Mouse (Mus musculus): Measurements from ENCODE around the gene Shld2.
"Not testable (repeated sequence)": the region's sequence is repeated elsewhere in the genome, so short reads cannot be mapped to it uniquely, and the experiment has no call there.

The Shld2 gene

GRCm38 (mm10) chr14:34280798-34281197 is 29.5 kb downstream of the Shld2 start:
- DNase-seq = no peak

GRCm38 (mm10) chr14:34279726-34280125 is 30.6 kb downstream of the Shld2 start:
- DNase-seq = no peak

DNA sequence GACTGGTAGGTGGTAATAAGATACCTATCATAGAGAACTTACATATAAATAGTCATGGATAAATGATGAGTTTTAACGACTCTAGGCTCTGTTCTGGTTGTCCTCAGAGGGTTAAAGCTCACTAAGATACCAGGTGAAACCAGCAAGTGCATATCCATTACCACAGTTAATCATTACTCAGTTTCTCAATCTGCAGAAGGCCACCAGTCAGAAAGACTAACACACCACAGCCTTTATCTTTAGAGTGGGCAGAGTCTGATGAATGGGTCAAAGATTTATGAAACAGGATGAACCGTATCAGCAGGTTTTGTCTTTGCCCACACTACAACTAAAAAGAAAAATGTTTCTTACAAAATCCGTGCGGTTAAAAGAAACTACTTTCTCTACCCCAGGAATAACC is 35.1 kb downstream of the Shld2 start:
- DNase-seq = no peak

- DNase-seq = no peak
Measured at GRCm38 (mm10) chr14:34274141-34274540, 36.2 kb downstream of the Shld2 start.

- DNase-seq = no peak
Measured at GRCm38 (mm10) chr14:34273280-34273679, 37.0 kb downstream of the Shld2 start.

DNA sequence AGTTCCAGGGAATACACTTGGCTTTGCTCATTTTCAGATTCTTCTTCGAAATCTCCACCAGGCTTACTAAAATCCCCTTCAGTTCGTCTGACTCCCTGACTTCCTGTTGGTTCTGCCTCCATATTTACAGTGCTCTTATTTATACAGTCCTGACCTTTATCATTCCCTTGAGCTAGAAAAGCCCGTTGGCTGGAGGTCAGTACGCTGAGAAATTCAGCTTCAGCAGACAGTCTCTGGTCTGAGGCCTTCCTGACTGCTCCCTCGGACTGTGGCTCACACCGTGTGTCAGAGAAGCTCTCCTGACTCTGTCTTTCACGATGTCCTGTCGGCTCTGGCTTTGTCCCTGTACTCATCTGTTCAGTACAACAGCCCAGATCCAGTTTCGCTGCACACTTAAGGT is 42.2 kb downstream of the Shld2 start:
- DNase-seq = no peak

- not testable (repeated sequence) for DNase-seq
Measured at GRCm38 (mm10) chr14:34258525-34258924, 51.8 kb downstream of the Shld2 start.

- no peak for DNase-seq
Measured at GRCm38 (mm10) chr14:34253261-34253660, 57.0 kb downstream of the Shld2 start.

- no peak for DNase-seq
Measured at GRCm38 (mm10) chr14:34252470-34253145, 57.7 kb downstream of the Shld2 start.

DNA sequence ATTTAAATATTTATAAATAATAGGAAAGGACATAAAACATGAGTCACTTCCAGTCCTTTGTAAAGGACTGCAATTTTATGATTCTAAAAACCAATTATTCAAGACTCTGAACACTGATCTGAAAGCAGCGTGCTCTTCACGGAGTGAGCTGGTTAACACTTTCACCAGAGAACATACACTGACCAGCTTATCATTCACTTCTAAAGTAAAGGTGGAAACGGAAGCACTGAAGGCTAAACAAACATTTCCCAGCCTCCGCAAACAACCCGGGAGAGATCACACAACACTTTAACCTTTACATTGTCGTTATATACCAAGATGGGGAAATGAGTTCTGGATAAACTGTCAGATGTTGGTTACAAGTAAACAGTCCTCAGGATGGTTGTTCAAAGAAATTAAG is 69.6 kb downstream of the Shld2 start:
- no peak for DNase-seq

- DNase-seq = no peak
Measured at GRCm38 (mm10) chr14:34240263-34240662, 70.0 kb downstream of the Shld2 start.

- DNase-seq = no peak
Measured at GRCm38 (mm10) chr14:34234630-34235380, 75.5 kb downstream of the Shld2 start.

- DNase-seq = no peak
Measured at GRCm38 (mm10) chr14:34233846-34234245, 76.4 kb downstream of the Shld2 start.

GRCm38 (mm10) chr14:34232866-34233680 is 77.2 kb downstream of the Shld2 start:
- no peak for DNase-seq

- DNase-seq = no peak
Measured at GRCm38 (mm10) chr14:34232340-34232739, 78.0 kb downstream of the Shld2 start.

GRCm38 (mm10) chr14:34228830-34229506 is 81.3 kb downstream of the Shld2 start:
- DNase-seq = no peak

- DNase-seq = no peak
Measured at GRCm38 (mm10) chr14:34227981-34228380, 82.3 kb downstream of the Shld2 start.

GRCm38 (mm10) chr14:34226566-34226965 is 83.7 kb downstream of the Shld2 start:
- DNase-seq = no peak

DNA sequence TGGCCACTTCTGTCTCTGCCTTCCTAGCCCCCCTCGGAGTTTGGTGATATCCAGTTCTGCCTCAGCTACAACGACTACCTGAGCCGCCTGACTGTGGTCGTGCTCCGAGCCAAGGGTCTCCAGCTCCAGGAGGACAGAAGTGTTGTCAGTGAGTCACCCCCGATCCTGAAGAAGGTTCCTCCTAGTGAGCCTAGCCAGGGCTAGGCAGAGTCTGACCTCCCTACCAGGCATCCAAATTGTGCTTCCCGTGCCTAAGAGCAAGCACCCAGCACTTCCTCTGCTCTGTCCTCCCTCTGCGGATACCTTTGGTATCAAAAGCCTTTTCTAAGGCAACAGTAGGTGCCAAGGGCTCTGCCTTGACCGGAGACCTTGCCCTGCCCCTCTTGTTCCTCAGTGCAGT is 84.3 kb downstream of the Shld2 start:
- no peak for DNase-seq

DNA sequence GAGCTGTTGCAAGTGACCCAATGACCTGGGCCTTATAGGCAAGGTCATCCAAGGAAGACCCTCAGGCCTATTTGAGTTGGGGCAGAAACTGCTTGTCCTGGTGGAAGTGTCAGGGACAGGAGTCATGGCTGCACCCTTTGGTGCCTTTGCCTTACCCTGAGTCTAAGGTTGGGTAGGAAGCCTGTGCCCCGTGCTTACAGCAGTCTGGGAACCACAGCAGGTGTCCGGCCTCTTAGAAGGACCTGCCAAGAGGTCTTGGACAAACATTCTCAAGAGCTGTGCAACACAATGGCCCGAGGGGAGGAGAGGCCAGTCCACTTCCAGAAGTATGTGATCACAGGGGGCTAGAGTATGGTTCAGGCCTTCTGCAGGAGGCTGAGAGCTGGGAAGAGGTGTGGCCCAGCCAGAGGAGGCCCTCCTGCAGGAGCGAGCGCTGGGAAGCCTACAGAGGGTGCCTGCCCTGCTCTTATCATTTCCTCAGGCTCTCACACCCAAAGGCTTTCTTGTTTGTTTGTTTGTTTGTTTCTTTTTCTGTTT is 86.9 kb downstream of the Shld2 start:
- no peak for DNase-seq

GRCm38 (mm10) chr14:34221416-34222077 is 88.7 kb downstream of the Shld2 start:
- DNase-seq = no peak

DNA sequence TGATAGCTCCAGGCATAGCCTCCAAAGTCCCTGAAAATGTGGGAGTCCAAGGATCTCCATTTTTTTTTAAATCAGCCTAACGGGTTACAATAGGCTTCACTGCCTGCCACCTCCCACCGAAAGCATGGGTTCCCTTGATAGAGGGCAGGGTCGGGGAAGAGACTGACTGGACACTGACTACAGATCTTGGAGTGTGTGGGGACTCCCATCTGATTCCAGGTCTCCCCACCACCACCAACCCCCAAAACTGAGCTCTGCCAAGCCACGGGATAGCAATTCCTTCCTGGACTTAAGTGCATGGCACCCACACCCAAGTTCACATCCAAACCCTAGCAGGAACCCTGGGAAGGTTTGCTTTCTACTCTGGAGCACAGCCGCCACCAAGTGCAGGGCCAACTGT is 89.9 kb downstream of the Shld2 start:
- no peak for DNase-seq

Measured in thymus, adult 18-20 months (tissue).